17 mouse cellular contexts compared by ENCODE assay signal in genomic region chr8:111782671-111783394, GRCm38 (mm10). TPM values are rescaled to one million over a fixed set of nuclear protein-coding genes. Genes with fewer than 3 reads are reported as not detected.
A peak's percentile ranks its signal among the peaks of the same experiment; 100 is the strongest.
DNase-seq lines count a peak whose midpoint lies in the region; ATAC-seq and TF ChIP-seq lines count a peak whose summit lies in the region.
"Had no signal": no experiment of that assay in that cellular context is flagged by ENCODE, and none has a peak within 500 bp of the region (broad histone marks: within the 10 kb centered on the region; RNA-seq: fewer than 3 reads in every experiment).

No protein-coding gene starts in this region.

- peaks cover 20% of the 10 kb centered on the region for H3K4me1 ChIP-seq in cerebellum, adult 2 months (ENCODE audit: control insufficient read depth, insufficient read depth, low read length)
- peaks cover 32% of the 10 kb centered on the region for H3K4me1 ChIP-seq in hindbrain, embryonic 14.5 days (replicated peaks; ENCODE audit: control insufficient read depth, insufficient read depth, low read length)

- no peak overlapping the region for H3K9ac ChIP-seq in hindbrain, embryonic 14.5 days
- H3K9ac ChIP-seq: heart, embryonic 15.5 days; liver, embryonic 15.5 days had no signal

- peak in 1 of 2 experiments; percentile 30 for DNase-seq in cerebellum, adult 2 months
- DNase-seq in cerebellum, adult 8-10 months, result no peak
- no peak for DNase-seq in layer of hippocampus, adult 2 months (ENCODE audit: low spot score in 2 of 2)
- DNase-seq in layer of hippocampus, adult 18-20 months (ENCODE audit: low spot score in 2 of 2), result no peak
- DNase-seq in brain, adult 2 months (ENCODE audit: low read depth, low spot score), result peak; percentile 48
- no peak for DNase-seq in hindbrain, embryonic 14.5 days (ENCODE audit: low spot score)
- DNase-seq in embryo, embryonic 11 days, result no peak
- DNase-seq in c-Kit-positive CD71-positive TER-119-positive erythroid progenitor cells, embryonic 14.5 days (ENCODE audit: low spot score), result no peak
- DNase-seq: adrenal gland, adult 8-10 months; gastrocnemius, postnatal 14 days; retina, postnatal 1 day; spleen, adult 18-20 months; thymus, adult 18-20 months had no signal

- no peak for TF ChIP-seq POLR2A in cerebellum, adult 2 months (IDR thresholded peaks at IDR 0.05; ENCODE audit: borderline replicate concordance, insufficient read depth, low read length)

- ATAC-seq in hindbrain, embryonic 14.5 days (ENCODE audit: low FRiP score), result no peak
- ATAC-seq: intestine, embryonic 16.5 days had no signal

- H3K9me3 ChIP-seq in hindbrain, embryonic 14.5 days (ENCODE audit: control insufficient read depth, low read length), result no peaks in the 10 kb centered on the region
- H3K9me3 ChIP-seq: heart, embryonic 15.5 days; liver, embryonic 15.5 days had no signal

- WGBS in cerebellum, adult 2 months, result 35% methylated on average over 9 of the region's 9 CpGs
- WGBS in hindbrain, embryonic 14.5 days, result 45% methylated on average over 9 of the region's 9 CpGs

- H3K4me2 ChIP-seq in hindbrain, embryonic 14.5 days (replicated peaks), result no peak overlapping the region
- H3K4me2 ChIP-seq: heart, embryonic 15.5 days; liver, embryonic 15.5 days had no signal

- no peak overlapping the region for H3K4me3 ChIP-seq in cerebellum, adult 2 months (replicated peaks; ENCODE audit: insufficient read depth, low read depth, low read length)
- H3K4me3 ChIP-seq in layer of hippocampus, adult 2 months, result no peak overlapping the region
- no peak overlapping the region for H3K4me3 ChIP-seq in hindbrain, embryonic 14.5 days (replicated peaks; ENCODE audit: low read length)
- H3K4me3 ChIP-seq: erythroblast, embryonic 14.5 days; heart, embryonic 15.5 days; liver, embryonic 15.5 days had no signal

- TF ChIP-seq CTCF in cerebellum, adult 2 months (IDR thresholded peaks at IDR 0.05; ENCODE audit: borderline replicate concordance, insufficient read depth, low read depth, low read length), result peak; percentile 25; the same call in 1 of the 2 replicates
- peak; percentile 64 for TF ChIP-seq CTCF in layer of hippocampus, adult 2 months (conservative IDR thresholded peaks at IDR 0.05)

- H3K36me3 ChIP-seq in hindbrain, embryonic 14.5 days (replicated peaks; ENCODE audit: control insufficient read depth, insufficient read depth), result no peaks in the 10 kb centered on the region
- H3K36me3 ChIP-seq: heart, embryonic 15.5 days had no signal

- H3K27ac ChIP-seq in cerebellum, adult 2 months (ENCODE audit: insufficient read depth, low read length), result no peak overlapping the region
- H3K27ac ChIP-seq in layer of hippocampus, adult 2 months, result no peak overlapping the region
- H3K27ac ChIP-seq in hindbrain, embryonic 14.5 days, result peak overlapping the region; percentile 3; the same call in 1 of the 2 replicates
- H3K27ac ChIP-seq: heart, embryonic 15.5 days; liver, embryonic 15.5 days had no signal

- no peaks in the 10 kb centered on the region for H3K27me3 ChIP-seq in cerebellum, adult 2 months (ENCODE audit: control insufficient read depth, insufficient read depth, low read length)
- no peaks in the 10 kb centered on the region for H3K27me3 ChIP-seq in hindbrain, embryonic 14.5 days (ENCODE audit: control insufficient read depth, insufficient read depth, low read length)
- H3K27me3 ChIP-seq: heart, embryonic 15.5 days; liver, embryonic 15.5 days had no signal

RNA-seq across cellular contexts. Expression of gene Bcar1, which starts 39.2 kb away (rescaled TPM):
- polyA plus RNA-seq in cerebellum, adult 2 months (2012; rRNA removed), result 129 and 146 TPM in 2 replicates
- total RNA-seq in layer of hippocampus, adult 2 months (2021), result 10 to 100 TPM; 66.1 to 69.7 TPM
- 10 to 100 TPM; 61.4 to 63.7 TPM for total RNA-seq in layer of hippocampus, adult 18-20 months (2021)
- polyA plus RNA-seq in hindbrain, embryonic 14.5 days (2014; fragmentation: Nextera tagmentation; extraction: Ambion mirVana), result 49.1 and 52.1 TPM in 2 replicates
